ENCODE assay signal across 9 mouse cellular contexts in genomic region chr4:98106445-98107092, GRCm38 (mm10).
DNase-seq lines count a peak whose midpoint lies in the region; ATAC-seq and TF ChIP-seq lines count a peak whose summit lies in the region.
"Had no signal": no experiment of that assay in that cellular context is flagged by ENCODE, and none has a peak within 500 bp of the region (broad histone marks: within the 10 kb centered on the region; RNA-seq: fewer than 3 reads in every experiment).

No protein-coding gene starts in this region.

- no peak for TF ChIP-seq POLR2A in lung, adult 2 months (IDR thresholded peaks at IDR 0.05; ENCODE audit: borderline replicate concordance, extremely low read depth, low read depth, low read length)

- DNase-seq in kidney, postnatal 14 days, result no peak
- DNase-seq in intestine, embryonic 14.5 days (ENCODE audit: low spot score), result peak; percentile 67
- DNase-seq in gastrocnemius, adult 18-20 months (ENCODE audit: low spot score), result no peak
- DNase-seq in lung, adult 2 months, result no peak
- DNase-seq: cerebellum, adult 2 months had no signal

- TF ChIP-seq CTCF in lung, adult 2 months (IDR thresholded peaks at IDR 0.05; ENCODE audit: insufficient read depth, low read length), result no peak

- no peaks in the 10 kb centered on the region for H3K27me3 ChIP-seq in kidney, embryonic 15.5 days
- H3K27me3 ChIP-seq in embryonic facial prominence, embryonic 15.5 days, result no peaks in the 10 kb centered on the region
- no peaks in the 10 kb centered on the region for H3K27me3 ChIP-seq in intestine, embryonic 14.5 days (replicated peaks; ENCODE audit: control insufficient read depth, insufficient read depth, low read length)
- no peaks in the 10 kb centered on the region for H3K27me3 ChIP-seq in neural tube, embryonic 13.5 days

- peak overlapping the region; percentile 83 for H3K27ac ChIP-seq in kidney, embryonic 15.5 days
- H3K27ac ChIP-seq in embryonic facial prominence, embryonic 15.5 days (replicated peaks), result peak overlapping the region; percentile 78
- H3K27ac ChIP-seq in intestine, embryonic 14.5 days (ENCODE audit: low read depth), result peak overlapping the region; percentile 71; the same call in 1 of the 2 replicates
- peak overlapping the region; percentile 89 for H3K27ac ChIP-seq in neural tube, embryonic 13.5 days (replicated peaks)

- H3K9ac ChIP-seq in kidney, embryonic 15.5 days, result 0 out of 2 replicates have a peak overlapping the region, but pooled peaks have one; percentile 10
- no peak overlapping the region for H3K9ac ChIP-seq in embryonic facial prominence, embryonic 15.5 days
- H3K9ac ChIP-seq in intestine, embryonic 14.5 days (ENCODE audit: low read length), result no peak overlapping the region
- H3K9ac ChIP-seq in neural tube, embryonic 13.5 days, result 0 out of 2 replicates have a peak overlapping the region, but pooled peaks have one; percentile 6

- peak; percentile 66 for ATAC-seq in kidney, embryonic 15.5 days (replicated peaks; ENCODE audit: low FRiP score)
- ATAC-seq in embryonic facial prominence, embryonic 15.5 days (ENCODE audit: insufficient number of reproducible peaks, low FRiP score, low TSS enrichment, low read depth), result no peak
- 0 out of 2 replicates have a peak, but pooled peaks have one; percentile 6 for ATAC-seq in intestine, embryonic 14.5 days (replicated peaks; ENCODE audit: low FRiP score, low TSS enrichment, low read depth)
- no peak; the same call in 1 of the 2 replicates for ATAC-seq in neural tube, embryonic 13.5 days (ENCODE audit: low read depth)
- ATAC-seq in CD4-positive, CD25-positive, alpha-beta regulatory T cell, adult 4 months, result no peak

- peaks cover 66% of the 10 kb centered on the region for H3K4me1 ChIP-seq in kidney, embryonic 15.5 days
- peaks cover 64% of the 10 kb centered on the region for H3K4me1 ChIP-seq in embryonic facial prominence, embryonic 15.5 days
- peaks cover 31% of the 10 kb centered on the region for H3K4me1 ChIP-seq in intestine, embryonic 14.5 days (replicated peaks; ENCODE audit: control insufficient read depth, insufficient read depth, low read length)
- peaks cover 82% of the 10 kb centered on the region for H3K4me1 ChIP-seq in neural tube, embryonic 13.5 days (replicated peaks)
- H3K4me1 ChIP-seq in lung, adult 2 months (ENCODE audit: control insufficient read depth, insufficient read depth, low read length), result peaks cover 16% of the 10 kb centered on the region

- peak overlapping the region; percentile 52 for H3K4me2 ChIP-seq in kidney, embryonic 15.5 days
- H3K4me2 ChIP-seq in embryonic facial prominence, embryonic 15.5 days (replicated peaks), result peak overlapping the region; percentile 33
- H3K4me2 ChIP-seq in intestine, embryonic 14.5 days (ENCODE audit: low read length), result peak overlapping the region; percentile 16; the same call in 1 of the 2 replicates
- H3K4me2 ChIP-seq in neural tube, embryonic 13.5 days, result peak overlapping the region; percentile 39

- H3K36me3 ChIP-seq in kidney, embryonic 15.5 days, result 0 out of 2 replicates have a peak, but pooled peaks cover 3% of the 10 kb centered on the region
- no peaks in the 10 kb centered on the region for H3K36me3 ChIP-seq in embryonic facial prominence, embryonic 15.5 days
- no peaks in the 10 kb centered on the region for H3K36me3 ChIP-seq in intestine, embryonic 14.5 days (ENCODE audit: control insufficient read depth, insufficient read depth, low read length)
- no peaks in the 10 kb centered on the region for H3K36me3 ChIP-seq in neural tube, embryonic 13.5 days

- no peaks in the 10 kb centered on the region for H3K9me3 ChIP-seq in kidney, embryonic 15.5 days (replicated peaks)
- no peaks in the 10 kb centered on the region for H3K9me3 ChIP-seq in embryonic facial prominence, embryonic 15.5 days (replicated peaks)
- H3K9me3 ChIP-seq in intestine, embryonic 14.5 days (ENCODE audit: control insufficient read depth, low read length), result no peaks in the 10 kb centered on the region
- no peaks in the 10 kb centered on the region for H3K9me3 ChIP-seq in neural tube, embryonic 13.5 days

- peak overlapping the region; percentile 15; the same call in 1 of the 2 replicates for H3K4me3 ChIP-seq in kidney, embryonic 15.5 days (replicated peaks)
- no peak overlapping the region for H3K4me3 ChIP-seq in embryonic facial prominence, embryonic 15.5 days (replicated peaks)
- no peak overlapping the region for H3K4me3 ChIP-seq in intestine, embryonic 14.5 days (ENCODE audit: low read depth, low read length)
- H3K4me3 ChIP-seq in neural tube, embryonic 13.5 days, result no peak overlapping the region
- no peak overlapping the region for H3K4me3 ChIP-seq in lung, adult 2 months (replicated peaks; ENCODE audit: extremely low read depth, low read depth, low read length)

- 11% methylated on average over 14 of the region's 14 CpGs for WGBS in kidney, embryonic 15.5 days
- WGBS in embryonic facial prominence, embryonic 15.5 days, result 13% methylated on average over 14 of the region's 14 CpGs
- WGBS in intestine, embryonic 14.5 days, result 20% methylated on average over 14 of the region's 14 CpGs
- 10% methylated on average over 14 of the region's 14 CpGs for WGBS in neural tube, embryonic 13.5 days
- WGBS in lung, adult 2 months, result 62% methylated on average over 14 of the region's 14 CpGs

Comparison
In these comparisons a context has a peak if more than half of its experiments do, and no peak if none do; other contexts are left out.
1. ATAC-seq: peak in kidney, embryonic 15.5 days (single experiment) and intestine, embryonic 14.5 days (single experiment); none in embryonic facial prominence, embryonic 15.5 days (single experiment), neural tube, embryonic 13.5 days (single experiment) and CD4-positive, CD25-positive, alpha-beta regulatory T cell, adult 4 months (single experiment).
2. H3K9ac ChIP-seq: peak in kidney, embryonic 15.5 days (single experiment) and neural tube, embryonic 13.5 days (single experiment); none in embryonic facial prominence, embryonic 15.5 days (single experiment) and intestine, embryonic 14.5 days (single experiment).
3. Peak in every context shown above with its lines, with median percentiles within 50 percentile points of each other: H3K27ac ChIP-seq and H3K4me2 ChIP-seq.